Mouse (Mus musculus): ENCODE results near the gene Fv1. TPM values are rescaled to one million over a fixed set of nuclear protein-coding genes. Genes with fewer than 3 reads are reported as not detected.

Gene Fv1
- polyA plus RNA-seq, 2 experiments: 1.5 to 2.2 TPM

- peaks cover 6 to 11% of the 10 kb centered on the region in 2 experiments; a peak in 3 of 4 replicates for H3K4me1 ChIP-seq (replicated peaks; ENCODE audit: control insufficient read depth in 2 of 2, insufficient read depth in 2 of 2, low read length in 1 of 2)
- TF ChIP-seq EP300 (IDR thresholded peaks at IDR 0.05; ENCODE audit: low read depth) (no peak), CTCF (IDR thresholded peaks at IDR 0.05; ENCODE audit: low read depth) (no peak)
- peaks cover 5% of the 10 kb centered on the region; the same call in 1 of the 2 replicates for H3K36me3 ChIP-seq (replicated peaks; ENCODE audit: control insufficient read depth, insufficient read depth, low read depth)
- H3K9me3 ChIP-seq (ENCODE audit: control insufficient read depth, low read length): no peaks in the 10 kb centered on the region
- H3K4me3 ChIP-seq (ENCODE audit: insufficient read depth in 1 of 2, low read depth in 2 of 2, low read length in 2 of 2): no peak overlapping the region
- no peak overlapping the region for H3K27ac ChIP-seq
- DNase-seq (ENCODE audit: low read depth in 3 of 3, low spot score in 3 of 3) (no peak), ATAC-seq (ENCODE audit: insufficient read depth) (no peak)
- H3K9ac ChIP-seq (replicated peaks): no peak overlapping the region
- no peaks in the 10 kb centered on the region for H3K27me3 ChIP-seq (ENCODE audit: control insufficient read depth, insufficient read depth, low read length)
- 80% methylated on average over 5 of the region's 5 CpGs for WGBS (ENCODE audit: insufficient replicate concordance)
- no peak overlapping the region for H3K4me2 ChIP-seq (ENCODE audit: low read depth)
Observed at GRCm38 (mm10) chr4:147906230-147906629, 37.5 kb downstream of the Fv1 start.

- H3K4me3 ChIP-seq (ENCODE audit: insufficient read depth in 1 of 2, low read depth in 2 of 2, low read length in 2 of 2): no peak overlapping the region
- H3K4me1 ChIP-seq (replicated peaks; ENCODE audit: control insufficient read depth in 2 of 2, insufficient read depth in 2 of 2, low read length in 1 of 2): peaks cover 0 to 4% of the 10 kb centered on the region in 2 experiments; a peak in 3 of 4 replicates
- ATAC-seq (ENCODE audit: insufficient read depth): no peak
- H3K27me3 ChIP-seq (ENCODE audit: control insufficient read depth, insufficient read depth, low read length): no peaks in the 10 kb centered on the region
- no peaks in the 10 kb centered on the region for H3K9me3 ChIP-seq (ENCODE audit: control insufficient read depth, low read length)
- WGBS (ENCODE audit: insufficient replicate concordance): 73% methylated on average over 5 of the region's 5 CpGs
- H3K27ac ChIP-seq: no peak overlapping the region
- TF ChIP-seq CTCF (IDR thresholded peaks at IDR 0.05; ENCODE audit: low read depth) (no peak), EP300 (IDR thresholded peaks at IDR 0.05; ENCODE audit: low read depth) (no peak)
- no peak overlapping the region for H3K9ac ChIP-seq (replicated peaks)
- DNase-seq (ENCODE audit: low read depth in 3 of 3, low spot score in 3 of 3): no peak
- H3K4me2 ChIP-seq (ENCODE audit: low read depth): no peak overlapping the region
- H3K36me3 ChIP-seq (replicated peaks; ENCODE audit: control insufficient read depth, insufficient read depth, low read depth): no peaks in the 10 kb centered on the region; the same call in 1 of the 2 replicates
Observed at GRCm38 (mm10) chr4:147909486-147909885, 40.7 kb downstream of the Fv1 start.

- 38% methylated on average over 7 of the region's 7 CpGs for WGBS (ENCODE audit: insufficient replicate concordance)
- Histone ChIP-seq H3K36me3 (replicated peaks; ENCODE audit: control insufficient read depth, insufficient read depth, low read depth) (no peaks in the 10 kb centered on the region; the same call in 1 of the 2 replicates), H3K27me3 (ENCODE audit: control insufficient read depth, insufficient read depth, low read length) (no peaks in the 10 kb centered on the region), H3K4me3 (ENCODE audit: insufficient read depth in 1 of 2, low read depth in 2 of 2, low read length in 2 of 2) (no peak overlapping the region), H3K9me3 (ENCODE audit: control insufficient read depth, low read length) (no peaks in the 10 kb centered on the region), H3K27ac (no peak overlapping the region), H3K4me1 (replicated peaks; ENCODE audit: control insufficient read depth in 2 of 2, insufficient read depth in 2 of 2, low read length in 1 of 2) (no peaks in the 10 kb centered on the region), H3K9ac (replicated peaks) (no peak overlapping the region), H3K4me2 (ENCODE audit: low read depth) (no peak overlapping the region)
- ATAC-seq (ENCODE audit: insufficient read depth) (no peak), DNase-seq (ENCODE audit: low read depth in 3 of 3, low spot score in 3 of 3) (peak in 1 of 3 experiments; percentile 26)
- TF ChIP-seq EP300 (IDR thresholded peaks at IDR 0.05; ENCODE audit: low read depth) (no peak), CTCF (IDR thresholded peaks at IDR 0.05; ENCODE audit: low read depth) (peak; percentile 64)
Observed at GRCm38 (mm10) chr4:147918459-147919121, 49.8 kb downstream of the Fv1 start.

Other genes starting within 250 kb of the Fv1 start
- gene Zfp979, start 226.5 kb upstream of the Fv1 start, polyA plus RNA-seq (2012; rRNA removed): 0.57 and 1.3 TPM in 2 replicates
- gene Zfp979, start 226.5 kb upstream of the Fv1 start, polyA plus RNA-seq (2014; fragmentation: Nextera tagmentation; extraction: Ambion mirVana): 2.3 and 2.7 TPM in 2 replicates
- gene Zfp534, start 166.4 kb upstream of the Fv1 start, polyA plus RNA-seq (2012; rRNA removed): not detected in 2 replicates
- not detected in 2 replicates for gene Zfp534, start 166.4 kb upstream of the Fv1 start, polyA plus RNA-seq (2014; fragmentation: Nextera tagmentation; extraction: Ambion mirVana)
- 1.8 and 3.1 TPM in 2 replicates for gene Zfp984, start 59.2 kb upstream of the Fv1 start, polyA plus RNA-seq (2012; rRNA removed)
- 7.1 and 7.8 TPM in 2 replicates for gene Zfp984, start 59.2 kb upstream of the Fv1 start, polyA plus RNA-seq (2014; fragmentation: Nextera tagmentation; extraction: Ambion mirVana)
- 0.73 and 1.0 TPM in 2 replicates for gene Zfp933, start 20.6 kb upstream of the Fv1 start, polyA plus RNA-seq (2012; rRNA removed)
- gene Zfp933, start 20.6 kb upstream of the Fv1 start, polyA plus RNA-seq (2014; fragmentation: Nextera tagmentation; extraction: Ambion mirVana): 1.2 and 1.8 TPM in 2 replicates
- 33.8 and 36.0 TPM in 2 replicates for gene Miip, start 163 bp upstream of the Fv1 start, polyA plus RNA-seq (2012; rRNA removed)
- 18.5 and 21.8 TPM in 2 replicates for gene Miip, start 163 bp upstream of the Fv1 start, polyA plus RNA-seq (2014; fragmentation: Nextera tagmentation; extraction: Ambion mirVana)
- gene Mfn2, start 35.7 kb downstream of the Fv1 start, polyA plus RNA-seq (2012; rRNA removed): 7.5 and 8.6 TPM in 2 replicates
- 9.2 and 11.1 TPM in 2 replicates for gene Mfn2, start 35.7 kb downstream of the Fv1 start, polyA plus RNA-seq (2014; fragmentation: Nextera tagmentation; extraction: Ambion mirVana)
- 15.5 and 16.9 TPM in 2 replicates for gene Plod1, start 67.8 kb downstream of the Fv1 start, polyA plus RNA-seq (2012; rRNA removed)
- gene Plod1, start 67.8 kb downstream of the Fv1 start, polyA plus RNA-seq (2014; fragmentation: Nextera tagmentation; extraction: Ambion mirVana): 20.2 and 23.7 TPM in 2 replicates
- 18.8 and 23.7 TPM in 2 replicates for gene 2510039O18Rik, start 71.9 kb downstream of the Fv1 start, polyA plus RNA-seq (2012; rRNA removed)
- gene 2510039O18Rik, start 71.9 kb downstream of the Fv1 start, polyA plus RNA-seq (2014; fragmentation: Nextera tagmentation; extraction: Ambion mirVana): 7.8 and 8.1 TPM in 2 replicates
- gene Nppb, start 116.8 kb downstream of the Fv1 start, polyA plus RNA-seq (2012; rRNA removed): not detected in 2 replicates
- not detected in 2 replicates for gene Nppb, start 116.8 kb downstream of the Fv1 start, polyA plus RNA-seq (2014; fragmentation: Nextera tagmentation; extraction: Ambion mirVana)
- not detected in 2 replicates for gene Nppa, start 131.7 kb downstream of the Fv1 start, polyA plus RNA-seq (2012; rRNA removed)
- gene Nppa, start 131.7 kb downstream of the Fv1 start, polyA plus RNA-seq (2014; fragmentation: Nextera tagmentation; extraction: Ambion mirVana): not detected in 2 replicates
- 2.4 and 2.7 TPM in 2 replicates for gene Clcn6, start 169.8 kb downstream of the Fv1 start, polyA plus RNA-seq (2012; rRNA removed)
- 0.66 and 1.0 TPM in 2 replicates for gene Clcn6, start 169.8 kb downstream of the Fv1 start, polyA plus RNA-seq (2014; fragmentation: Nextera tagmentation; extraction: Ambion mirVana)
- gene Mthfr, start 170.1 kb downstream of the Fv1 start, polyA plus RNA-seq (2012; rRNA removed): 9.1 and 9.2 TPM in 2 replicates
- gene Mthfr, start 170.1 kb downstream of the Fv1 start, polyA plus RNA-seq (2014; fragmentation: Nextera tagmentation; extraction: Ambion mirVana): 7.0 and 7.7 TPM in 2 replicates
- gene Agtrap, start 219.1 kb downstream of the Fv1 start, polyA plus RNA-seq (2012; rRNA removed): 4.0 and 4.1 TPM in 2 replicates
- 8.2 and 9.9 TPM in 2 replicates for gene Agtrap, start 219.1 kb downstream of the Fv1 start, polyA plus RNA-seq (2014; fragmentation: Nextera tagmentation; extraction: Ambion mirVana)

Data from liver, embryonic 14.5 days (tissue).